Mouse (Mus musculus) ES-E14 (cell line): ENCODE results near the gene Rapgef2.

Experiments
- HCFC1 ChIP-seq: IDR thresholded peaks from 2 replicates; pipeline ENCODE4 v1.6.1; 2012; ENCODE audit warnings: low read length, inconsistent platforms, borderline replicate concordance; ENCODE audit not compliant: insufficient read depth
- ZC3H11A ChIP-seq: IDR thresholded peaks from 2 replicates; pipeline ENCODE4 v1.6.1; 2012; ENCODE audit warnings: low read depth, mild to moderate bottlenecking, inconsistent platforms, low read length, borderline replicate concordance

DNA sequence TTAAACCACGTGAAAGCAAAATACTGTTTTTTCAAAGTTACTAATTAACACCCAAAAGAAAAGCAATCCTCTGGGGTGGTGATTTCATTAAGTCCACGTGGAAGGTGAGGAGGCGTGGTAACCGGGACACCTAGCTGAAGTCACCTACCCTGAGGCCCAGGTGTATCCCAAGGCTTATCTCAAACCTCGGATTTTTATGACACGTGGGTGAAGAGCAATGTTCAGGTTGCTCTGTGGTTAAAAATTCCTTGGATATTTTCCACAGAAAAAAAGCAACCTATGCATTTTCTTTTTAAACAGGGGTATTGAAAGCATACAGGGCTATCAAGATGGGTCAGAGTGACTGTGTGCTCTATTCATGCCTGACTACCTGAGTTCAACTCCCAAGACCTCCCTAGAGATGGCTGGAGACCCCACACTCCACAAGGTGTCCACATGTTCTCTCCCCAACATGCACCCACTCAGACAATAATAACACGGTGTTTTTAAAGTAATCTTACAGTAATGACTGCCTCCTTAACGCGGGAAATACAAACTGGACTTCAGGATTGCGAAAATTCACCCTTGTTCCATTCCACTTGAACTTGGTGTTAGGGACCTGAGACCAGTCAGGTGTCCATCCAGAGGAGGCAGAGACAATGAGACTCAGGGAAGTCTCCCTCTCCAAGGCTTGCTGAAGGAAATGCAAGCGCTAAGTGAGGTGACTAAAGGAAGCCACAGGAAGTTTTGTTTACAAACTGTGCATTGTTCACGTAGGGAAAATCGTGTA lies 63.9 kb downstream of the Rapgef2 start:
- no peak for TF ChIP-seq HCFC1
- no peak for TF ChIP-seq ZC3H11A
